Mouse (Mus musculus): ENCODE data around the gene Pdzd2. TPM values are rescaled to one million over a fixed set of nuclear protein-coding genes. Genes with fewer than 3 reads are reported as not detected.

The Pdzd2 gene
- total RNA-seq (2021) = 10 to 100 TPM; 47.4 to 55.9 TPM
- long read RNA-seq, partial matches to known transcripts = 5 of 9 reads
- long read RNA-seq, other reads (novel, unspliced or antisense) = 4 of 9 reads

DNA sequence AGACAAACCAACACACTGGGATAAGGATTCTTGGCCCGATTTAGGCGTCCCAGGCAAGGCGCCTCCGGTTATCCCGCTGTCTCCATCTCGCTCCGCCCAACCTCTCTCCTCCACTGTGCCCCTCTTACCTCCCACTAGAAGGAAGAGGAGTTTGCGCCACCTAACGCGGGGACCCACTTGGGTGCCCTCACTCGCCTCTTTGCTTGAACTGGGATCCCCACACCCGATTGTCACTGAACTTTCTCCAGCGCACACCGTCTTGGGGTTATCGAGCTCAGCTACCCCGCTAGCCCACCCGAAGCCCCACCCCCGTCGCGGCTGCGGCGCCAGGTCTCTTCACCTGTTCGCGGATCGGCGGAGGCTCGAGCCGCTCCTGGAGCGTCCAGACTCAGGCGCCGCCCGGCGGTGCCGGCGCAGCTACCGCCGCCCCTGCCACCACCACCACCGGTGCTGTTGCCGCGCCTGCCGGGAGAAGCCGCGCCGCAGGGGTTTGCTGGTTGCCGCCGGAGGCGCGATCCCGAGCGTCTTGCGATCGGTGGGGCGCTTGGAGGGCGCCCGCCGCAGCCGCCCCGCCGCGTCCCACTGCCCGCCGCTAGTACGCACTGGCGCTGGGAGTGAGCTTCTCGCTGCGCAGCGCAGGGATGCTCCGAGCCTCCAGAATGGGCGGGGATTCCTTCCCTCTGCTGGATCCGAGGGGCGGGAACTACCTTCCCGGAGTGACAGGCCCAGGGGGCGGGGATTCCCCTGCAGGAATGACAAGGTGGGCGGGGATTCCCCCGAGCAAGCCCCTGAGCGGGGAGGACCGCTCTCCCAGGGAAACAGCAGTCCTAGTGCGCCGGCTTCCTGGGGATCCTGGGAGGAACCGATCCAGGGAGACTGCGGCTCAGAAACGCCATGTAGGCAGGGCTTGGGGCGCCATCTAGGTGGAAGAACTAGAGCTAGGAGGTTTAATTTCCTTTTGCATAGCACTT is at the start of gene Pdzd2:
Gene Pdzd2 (minus strand): TSS at position 648 of the 971 bp plus-strand sequence.
- DNase-seq (ENCODE audit: low spot score in 2 of 2) = peak; percentile 98 to 99

- DNase-seq (ENCODE audit: low spot score in 2 of 2) = no peak
Measured at GRCm38 (mm10) chr15:12789406-12789867, 49.7 kb upstream of the Pdzd2 start.

DNA sequence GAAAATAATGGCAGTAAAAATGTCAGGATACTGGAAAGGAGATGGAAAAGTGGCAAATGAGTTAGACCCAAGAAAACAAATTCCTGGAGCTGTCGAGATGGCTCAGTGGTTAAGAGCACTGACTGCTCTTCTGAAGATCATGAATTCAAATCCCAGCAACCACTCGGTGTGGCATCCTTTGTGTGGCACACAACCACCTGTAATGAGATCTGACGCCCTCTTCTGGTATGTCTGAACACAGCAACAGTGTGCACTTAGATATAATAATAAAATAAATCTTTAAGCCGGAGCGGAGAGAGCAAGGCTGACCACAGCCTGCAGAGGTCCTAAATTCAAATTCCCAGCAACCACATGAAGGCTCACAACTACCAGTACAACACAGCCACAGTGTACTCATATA is 48.8 kb upstream of the Pdzd2 start:
- no peak for DNase-seq (ENCODE audit: low spot score in 2 of 2)

DNA sequence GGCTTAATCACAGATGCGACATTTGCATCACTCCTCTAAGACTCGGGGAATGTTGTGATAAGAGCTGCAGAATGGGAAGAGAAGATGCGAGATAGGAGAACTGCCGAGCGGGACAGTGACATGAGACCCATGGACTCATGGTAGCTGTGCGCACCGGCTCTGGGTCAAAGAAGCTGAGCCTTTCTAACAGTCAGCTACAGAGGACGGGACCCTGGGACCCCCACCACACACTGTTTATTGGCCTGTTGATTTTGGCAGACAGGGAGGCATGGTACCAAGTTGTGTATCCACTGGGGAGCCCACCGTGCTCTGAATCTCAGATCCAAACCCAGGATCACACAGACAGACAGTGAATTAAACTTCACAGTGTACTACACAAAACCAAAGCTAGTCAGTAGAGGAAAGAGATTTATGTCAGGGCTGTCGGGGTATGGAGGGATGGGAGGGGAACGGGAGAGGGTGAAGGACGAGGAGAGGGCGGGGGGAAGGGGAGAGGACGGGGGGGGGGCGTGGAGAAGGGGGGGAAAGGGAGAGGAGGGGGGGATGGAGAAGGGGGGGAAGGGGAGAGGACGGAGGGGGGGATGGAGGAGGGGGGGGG is 42.1 kb upstream of the Pdzd2 start:
- DNase-seq (ENCODE audit: low spot score in 2 of 2) = no peak

- no peak for DNase-seq (ENCODE audit: low spot score in 2 of 2)
Measured at GRCm38 (mm10) chr15:12781296-12781695, 41.6 kb upstream of the Pdzd2 start.

DNA sequence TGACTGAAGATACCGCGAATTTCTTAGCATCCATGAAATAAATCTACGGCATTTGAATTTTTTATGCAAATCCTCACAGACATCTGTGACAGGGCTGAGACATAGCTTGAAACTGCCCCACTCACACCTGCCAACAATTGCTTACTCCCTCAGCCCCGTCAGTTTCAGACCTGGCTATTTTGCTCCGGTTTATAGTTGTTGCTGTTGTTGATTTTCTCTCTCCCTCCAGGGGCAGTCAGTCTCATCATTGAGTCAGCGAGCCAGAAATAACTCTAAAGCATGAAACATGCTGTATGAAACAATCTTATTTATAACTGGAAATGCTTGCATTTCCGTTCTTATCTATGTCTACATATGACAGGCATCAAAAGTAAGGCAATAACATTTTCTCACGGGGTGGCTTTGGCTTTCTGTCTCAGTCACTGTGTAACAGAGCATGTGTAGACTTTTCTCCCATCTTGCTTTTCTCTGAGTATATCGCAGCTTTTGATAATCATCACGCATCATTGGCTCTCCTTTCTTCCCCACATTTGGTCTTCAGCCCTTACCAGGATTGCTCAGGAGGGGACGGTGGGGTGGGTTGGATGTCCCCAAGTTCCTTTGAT is 34.5 kb upstream of the Pdzd2 start:
- no peak for DNase-seq (ENCODE audit: low spot score in 2 of 2)

- DNase-seq (ENCODE audit: low spot score in 2 of 2) = peak; percentile 68 to 78
Measured at GRCm38 (mm10) chr15:12770958-12771357, 31.2 kb upstream of the Pdzd2 start.

- DNase-seq (ENCODE audit: low spot score in 2 of 2) = no peak
Measured at GRCm38 (mm10) chr15:12766848-12767247, 27.1 kb upstream of the Pdzd2 start.

GRCm38 (mm10) chr15:12763147-12763546 is 23.4 kb upstream of the Pdzd2 start:
- no peak for DNase-seq (ENCODE audit: low spot score in 2 of 2)

DNA sequence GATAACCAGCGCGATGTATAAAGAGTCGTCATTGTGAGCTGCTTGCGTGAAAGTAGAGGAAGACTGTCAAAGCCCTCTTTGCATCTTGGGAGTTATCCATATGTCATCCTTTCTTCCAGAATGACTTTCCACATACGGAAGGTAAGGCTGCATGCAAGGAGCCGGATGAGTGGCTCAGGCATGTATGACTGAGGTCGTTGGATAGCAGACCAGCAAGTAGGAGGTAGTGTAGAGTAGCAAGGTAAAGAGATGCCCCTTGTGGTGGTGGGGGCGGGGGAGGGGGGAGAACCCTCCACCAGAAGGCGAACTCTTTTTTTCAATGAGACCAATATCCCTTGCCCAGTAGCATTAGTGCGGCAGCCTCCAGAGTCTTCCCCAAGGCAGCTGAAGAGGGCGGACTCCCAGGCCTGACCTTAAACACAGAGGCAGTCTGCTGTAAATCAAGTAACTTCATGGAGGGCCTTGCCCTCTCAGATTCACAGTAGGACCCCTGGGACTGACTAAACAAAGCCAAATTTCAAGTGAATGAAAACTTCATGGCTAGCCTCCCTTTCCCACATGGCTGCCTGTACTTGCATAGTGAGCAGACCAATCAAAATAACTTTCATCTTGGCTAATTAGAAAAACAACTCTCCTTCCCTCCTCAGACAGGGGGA is 22.7 kb upstream of the Pdzd2 start:
- DNase-seq (ENCODE audit: low spot score in 2 of 2) = no peak

DNA sequence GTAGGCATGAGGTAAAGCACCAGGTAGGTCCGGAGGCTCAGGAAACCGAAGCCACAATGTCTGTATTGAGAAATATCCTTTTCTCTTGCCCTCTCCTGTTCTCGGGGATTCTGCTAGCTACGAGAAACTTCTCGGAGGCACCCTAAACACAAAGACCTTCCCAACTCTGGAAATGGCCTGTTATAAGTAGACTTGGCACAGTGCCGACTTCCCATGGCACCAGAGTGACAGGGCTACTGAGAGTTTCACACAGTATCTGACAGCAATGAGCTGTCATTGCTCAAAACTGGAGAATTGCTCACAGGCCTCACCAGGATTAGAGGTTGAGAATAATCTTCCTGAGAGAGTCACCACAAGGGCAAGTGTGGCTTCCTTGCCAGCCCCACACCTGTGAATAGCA is 21.0 kb upstream of the Pdzd2 start:
- DNase-seq (ENCODE audit: low spot score in 2 of 2) = no peak

DNA sequence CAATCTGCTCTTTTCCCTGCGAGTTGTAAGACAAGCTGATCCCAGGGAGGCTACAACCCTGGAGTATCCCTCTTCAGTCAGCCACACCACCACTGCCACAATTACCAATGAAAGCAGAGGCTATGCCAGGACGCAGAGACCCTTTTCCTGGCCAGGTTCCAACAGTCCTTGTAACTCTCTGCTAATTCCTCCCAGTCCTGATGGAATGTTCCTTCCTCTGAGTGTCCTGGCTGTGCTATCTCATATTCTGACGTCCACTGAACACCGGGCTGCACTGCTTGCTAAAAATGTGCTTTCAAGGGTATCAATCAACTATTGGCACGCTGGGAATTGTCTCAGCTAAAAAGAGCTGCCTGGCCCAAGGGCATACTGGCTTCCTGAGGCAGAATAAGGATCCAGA is 18.7 kb upstream of the Pdzd2 start:
- DNase-seq (ENCODE audit: low spot score in 2 of 2) = no peak

DNA sequence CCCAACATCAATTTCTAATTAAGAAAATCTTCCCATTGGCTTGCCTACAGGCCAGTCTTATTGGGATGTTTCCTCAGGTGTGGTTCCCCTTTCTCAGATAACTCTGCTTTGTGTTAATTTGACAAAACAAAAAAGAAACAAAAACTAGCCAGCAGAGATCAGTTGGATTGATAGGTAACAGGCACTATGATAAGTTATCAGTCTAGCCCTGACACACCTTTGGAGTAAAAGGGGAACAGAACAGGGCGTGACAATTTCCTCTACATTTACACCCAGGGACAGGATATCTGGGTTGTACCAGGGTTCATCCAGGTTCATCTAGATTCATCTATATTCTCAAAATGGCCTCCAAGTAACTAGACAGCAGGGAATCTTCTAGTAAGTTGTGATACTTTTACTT is 18.0 kb upstream of the Pdzd2 start:
- no peak for DNase-seq (ENCODE audit: low spot score in 2 of 2)

- no peak for DNase-seq (ENCODE audit: low spot score in 2 of 2)
Measured at GRCm38 (mm10) chr15:12753201-12753600, 13.5 kb upstream of the Pdzd2 start.

DNA sequence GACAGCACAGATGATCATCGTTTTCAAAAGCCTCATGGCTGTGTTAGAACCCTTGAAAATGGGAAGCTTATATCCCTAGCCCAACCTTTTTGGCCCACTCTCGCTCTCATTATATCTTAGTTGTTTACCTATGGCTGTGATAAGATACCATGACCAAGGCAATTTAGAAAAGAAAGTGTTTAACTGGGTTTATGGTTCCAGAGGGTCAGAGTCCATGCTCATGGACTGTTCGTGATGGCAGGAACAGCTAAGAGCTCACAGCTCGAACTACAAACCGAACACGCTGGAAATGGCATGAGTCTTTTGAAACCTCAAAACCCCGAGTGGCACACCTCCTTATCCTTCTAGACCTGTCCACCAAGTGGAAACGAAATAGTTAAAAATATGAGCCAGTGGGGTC is 11.2 kb upstream of the Pdzd2 start:
- no peak for DNase-seq (ENCODE audit: low spot score in 2 of 2)

DNA sequence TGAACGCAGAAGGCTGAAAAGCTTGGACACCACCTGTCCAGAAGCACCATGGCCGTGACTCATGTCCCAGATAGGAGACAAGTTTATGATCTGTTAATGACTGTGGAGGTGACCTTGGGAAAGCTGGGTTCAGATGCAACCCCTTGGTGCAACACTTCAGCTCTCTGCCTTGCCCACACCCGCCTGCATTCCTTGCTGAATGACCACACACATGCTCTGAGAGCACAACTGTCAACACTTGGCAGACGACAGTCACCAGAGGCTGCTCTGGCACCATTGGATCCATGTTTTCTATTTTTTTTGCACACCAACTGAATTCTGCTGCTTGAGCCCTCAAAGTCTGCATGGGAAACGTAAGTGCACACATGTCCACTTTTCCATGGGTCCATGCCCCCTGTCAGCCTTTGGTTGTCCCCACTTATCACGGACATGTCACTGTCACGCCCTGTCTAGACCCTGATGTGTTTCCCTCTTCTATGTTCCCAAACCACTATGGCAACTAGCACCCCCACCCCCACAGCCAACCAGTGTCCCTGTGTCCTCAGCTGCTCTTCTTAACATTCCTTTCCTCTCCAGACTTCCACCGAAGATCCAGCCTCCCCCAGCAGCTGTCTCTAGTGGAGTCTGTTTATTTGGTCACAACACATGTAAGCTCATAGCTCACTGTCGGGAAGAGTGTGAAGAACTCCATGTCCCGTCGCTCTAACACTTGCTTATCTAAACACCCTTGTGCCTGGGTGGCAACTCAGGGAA is 10.0 kb upstream of the Pdzd2 start:
- DNase-seq (ENCODE audit: low spot score in 2 of 2) = no peak

GRCm38 (mm10) chr15:12742117-12742906 is 2.6 kb upstream of the Pdzd2 start:
- no peak for DNase-seq (ENCODE audit: low spot score in 2 of 2)

DNA sequence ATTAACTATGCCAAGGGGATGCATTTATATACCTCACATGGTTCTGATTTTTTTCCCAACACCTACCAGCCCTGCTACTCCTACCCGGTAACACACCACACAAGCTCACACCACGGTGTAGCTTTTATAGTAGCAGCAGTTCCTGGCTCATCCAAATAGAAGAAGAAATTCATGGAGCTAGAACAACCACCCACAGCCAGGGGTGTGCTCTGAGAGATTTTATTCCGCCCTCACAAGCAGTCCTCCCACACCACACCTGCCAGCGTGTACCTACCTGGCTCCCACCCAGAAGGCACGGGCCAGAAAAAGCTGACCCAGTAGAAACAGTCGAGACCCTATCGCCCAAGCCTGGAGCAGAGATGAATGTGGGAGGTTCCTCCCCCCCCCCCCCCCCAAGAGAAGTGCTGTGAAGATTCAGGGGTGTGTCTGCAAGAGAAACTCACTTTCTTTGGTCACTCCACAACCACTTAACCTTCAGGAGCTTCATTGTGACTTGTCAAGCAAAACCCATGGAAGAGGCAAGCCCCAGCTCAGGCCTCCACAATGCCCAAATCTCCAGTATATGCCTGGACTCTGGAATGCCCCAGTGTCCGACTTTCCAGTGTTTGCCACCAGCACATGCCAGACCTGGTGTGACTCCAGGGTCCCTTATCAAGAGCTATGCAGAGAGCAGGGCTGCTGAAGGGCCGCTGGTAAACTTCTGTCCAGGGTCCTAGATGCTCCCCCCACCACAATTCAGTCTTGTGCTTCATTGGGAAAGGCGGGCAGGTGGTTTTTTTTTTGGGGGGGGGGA is 1.2 kb downstream of the Pdzd2 start:
- peak; percentile 13 to 60 for DNase-seq (ENCODE audit: low spot score in 2 of 2)

GRCm38 (mm10) chr15:12735208-12735607 is 4.5 kb downstream of the Pdzd2 start:
- DNase-seq (ENCODE audit: low spot score in 2 of 2) = no peak

Measured in layer of hippocampus, adult 18-20 months (tissue).